Mouse (Mus musculus): Measurements from ENCODE around the gene Gm10320.

GRCm38 (mm10) chr13:98531976-98532375 is 40.2 kb upstream of the Gm10320 start:
- TF ChIP-seq POLR2A (IDR thresholded peaks at IDR 0.05; ENCODE audit: low read depth, low read length) (no peak), CTCF (conservative IDR thresholded peaks at IDR 0.05; ENCODE audit: insufficient read depth, insufficient read length, low read depth, low read length) (no peak)
